Mouse (Mus musculus) v-Abl transformed pro-B cells (cell line): ENCODE results near the gene Dcaf1.

Experiments used
- in situ Hi-C, 2 experiments: fragments of 400-800 bp; cut with MboI; formaldehyde crosslinking; loops; one replicate each; pipeline ENCODE4 v1.15.1; 2025; ENCODE audit not compliant: unreplicated experiment in 2 of 2

The Dcaf1 gene

GRCm38 (mm10) chr9:106898901-106899300, 77.2 kb downstream of the Dcaf1 start:
- in situ Hi-C loops = loop anchor here (5.0 to 10.0 kb wide), 3 partner anchors 436 to 636 kb away; partner anchors contain the start of genes Hemk1 (in 1 of the 2) and Tmem115 (in 1 of the 2)

GRCm38 (mm10) chr9:106901596-106901995, 79.9 kb downstream of the Dcaf1 start:
- in situ Hi-C loops = loop anchor here (5.0 to 25.0 kb wide), 5 partner anchors 346 to 611 kb away; no protein-coding TSS in a partner anchor

- in situ Hi-C loops = loop anchor here (5.0 to 25.0 kb wide), 5 partner anchors 344 to 609 kb away; no protein-coding TSS in a partner anchor
These were observed 81.6 kb downstream of the Dcaf1 start for GRCm38 (mm10) chr9:106903099-106903790.

GRCm38 (mm10) chr9:106903791-106904134, 82.1 kb downstream of the Dcaf1 start:
- in situ Hi-C loops = loop anchor here (5.0 to 25.0 kb wide), 5 partner anchors 344 to 609 kb away; no protein-coding TSS in a partner anchor

- in situ Hi-C loops = loop anchor here in 1 of 2 experiments (25.0 kb wide), 1 partner anchor 369 kb away; no protein-coding TSS in a partner anchor
These were observed 84.9 kb downstream of the Dcaf1 start for GRCm38 (mm10) chr9:106906597-106906996.

GRCm38 (mm10) chr9:106908174-106908573, 86.5 kb downstream of the Dcaf1 start:
- in situ Hi-C loops = loop anchor here in 1 of 2 experiments (25.0 kb wide), 1 partner anchor 371 kb away; no protein-coding TSS in a partner anchor

GRCm38 (mm10) chr9:106908715-106909114, 87.0 kb downstream of the Dcaf1 start:
- in situ Hi-C loops = loop anchor here in 1 of 2 experiments (25.0 kb wide), 1 partner anchor 371 kb away; no protein-coding TSS in a partner anchor

GRCm38 (mm10) chr9:106911624-106912023, 90.0 kb downstream of the Dcaf1 start:
- in situ Hi-C loops = loop anchor here (10.0 to 25.0 kb wide), 2 partner anchors 374 to 387 kb away; no protein-coding TSS in a partner anchor

GRCm38 (mm10) chr9:106913759-106914158, 92.1 kb downstream of the Dcaf1 start:
- in situ Hi-C loops = loop anchor here (10.0 to 25.0 kb wide), 2 partner anchors 376 to 389 kb away; no protein-coding TSS in a partner anchor

- in situ Hi-C loops = loop anchor here (10.0 to 25.0 kb wide), 2 partner anchors 378 to 390 kb away; no protein-coding TSS in a partner anchor
These were observed 93.2 kb downstream of the Dcaf1 start for GRCm38 (mm10) chr9:106914878-106915277.
